Mouse (Mus musculus) heart, embryonic 14.5 days (tissue): ENCODE data around the gene Taf6l. TPM values are rescaled to one million over a fixed set of nuclear protein-coding genes. Genes with fewer than 3 reads are reported as not detected.

ENCODE experiments used
- ATAC-seq: fragments of 200-750 bp; cut with Nextera tagmentation; 2 replicates; pipeline ENCODE4 v1.8.0; 2017; ENCODE audit warnings: low read depth, moderate TSS enrichment; ENCODE audit not compliant: insufficient number of reproducible peaks, insufficient read depth, low FRiP score
- H3K27ac ChIP-seq, 2 experiments: fragments of 200-500 bp in 1 of 2; fragments of 300-500 bp in 1 of 2; sonication (generic) in 1 of 2; replicated peaks in 1 of 2; 2 replicates each; pipeline ENCODE4 v1.5.1; 2012 to 2014; ENCODE audit warnings: low read depth in 2 of 2, low read length in 2 of 2, control low read depth in 1 of 2, mild to moderate bottlenecking in 1 of 2, mixed read lengths in 1 of 2; ENCODE audit not compliant: control insufficient read depth in 1 of 2, insufficient read depth in 1 of 2
- H3K27me3 ChIP-seq: fragments of 300-500 bp; sonication (generic); 2 replicates; pipeline ENCODE4 v1.6.1; 2014; ENCODE audit warnings: mild to moderate bottlenecking, low read length, control low read depth; ENCODE audit not compliant: control insufficient read depth, insufficient read depth
- H3K36me3 ChIP-seq: fragments of 300-500 bp; sonication (generic); 2 replicates; pipeline ENCODE4 v1.6.1; 2014; ENCODE audit warnings: mild to moderate bottlenecking, control low read depth, low read length, mixed read lengths; ENCODE audit not compliant: control insufficient read depth, insufficient read depth
- H3K4me1 ChIP-seq, 2 experiments: fragments of 200-500 bp in 1 of 2; fragments of 300-500 bp in 1 of 2; sonication (generic) in 1 of 2; 2 replicates each; pipeline ENCODE4 v1.6.1; 2012 to 2014; ENCODE audit warnings: low read length in 2 of 2, control low read depth in 1 of 2, mixed read lengths in 1 of 2; ENCODE audit not compliant: control insufficient read depth in 2 of 2, insufficient read depth in 2 of 2
- H3K4me2 ChIP-seq: fragments of 300-500 bp; sonication (generic); 2 replicates; pipeline ENCODE4 v1.6.1; 2014; ENCODE audit warnings: mild to moderate bottlenecking, low read length
- H3K4me3 ChIP-seq, 2 experiments: fragments of 200-500 bp in 1 of 2; fragments of 300-500 bp in 1 of 2; sonication (generic) in 1 of 2; 2 replicates each; pipeline ENCODE4 v1.5.1; 2012 to 2014; ENCODE audit warnings: low read length in 2 of 2, mild to moderate bottlenecking in 2 of 2, control low read depth in 1 of 2, low read depth in 1 of 2, moderate library complexity in 1 of 2; ENCODE audit not compliant: control insufficient read depth in 1 of 2, insufficient read depth in 1 of 2
- H3K9ac ChIP-seq: fragments of 300-500 bp; sonication (generic); 2 replicates; pipeline ENCODE4 v1.6.1; 2014; ENCODE audit warnings: mild to moderate bottlenecking, low read length
- H3K9me3 ChIP-seq: fragments of 300-500 bp; sonication (generic); 2 replicates; pipeline ENCODE4 v1.6.1; 2016; ENCODE audit warnings: low read length, control low read depth; ENCODE audit not compliant: control insufficient read depth
- WGBS: fragments of 180-500 bp; shearing (Covaris S2); extraction: QIAGEN DNeasy Blood & Tissue Kit; methylation state at CpG from one replicate; pipeline ENCODE4 v1.1.7; 2014; 5-methylcytosine and 5-hydroxymethylcytosine counted together
- polyA plus RNA-seq: library from polyadenylated mRNA; unstranded; fragments of >200 nt; fragmentation: Nextera tagmentation; extraction: Ambion mirVana; gene quantifications from 2 replicates; pipeline ENCODE4 v1.2.1, GENCODE M21; 2014

The Taf6l gene
- 10.8 and 10.9 TPM in 2 replicates for polyA plus RNA-seq

GRCm38 (mm10) chr19:8786008-8786781 lies at the start of gene Taf6l:
Gene Taf6l, minus strand, starts transcription at chr19:8786417.
- under 1% methylated on average over 32 of the region's 32 CpGs for WGBS
- Histone ChIP-seq H3K36me3 (peaks cover 26% of the 10 kb centered on the region), H3K4me1 (0 out of 4 replicates have a peak, but pooled peaks cover 0 to 6% of the 10 kb centered on the region in 2 experiments), H3K4me3 (peak within 1 kb of the TSS; percentile 67 to 85), H3K27me3 (no peaks in the 10 kb centered on the region), H3K27ac (peak within 1 kb of the TSS; percentile 35 to 80; a peak in 3 of 4 replicates), H3K9me3 (no peaks in the 10 kb centered on the region), H3K4me2 (peak within 1 kb of the TSS; percentile 86), H3K9ac (peak within 1 kb of the TSS; percentile 79)
- peak; percentile 99 for ATAC-seq

DNA sequence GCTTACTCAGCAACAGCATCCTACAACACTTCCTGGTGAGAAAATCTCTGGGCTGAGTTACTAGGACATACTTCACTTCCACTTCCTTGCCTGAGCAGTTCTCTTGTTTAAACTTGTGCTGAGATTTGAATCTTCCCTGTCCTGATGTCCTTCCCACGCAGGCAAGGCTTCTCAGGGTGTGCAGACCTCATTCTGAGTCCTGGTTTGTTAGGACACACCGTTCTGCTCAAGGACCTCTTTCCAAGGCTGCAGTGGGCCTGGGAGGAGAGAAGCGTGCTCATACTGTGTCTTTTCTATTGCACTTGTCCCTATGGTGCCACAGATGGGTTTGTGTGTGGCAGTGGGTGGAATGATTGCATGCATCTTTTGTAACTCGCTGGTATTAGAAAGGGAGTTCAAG lies 46.8 kb upstream of the Taf6l start:
- H3K27me3 ChIP-seq: no peaks in the 10 kb centered on the region
- H3K4me2 ChIP-seq: no peak overlapping the region
- WGBS: 84% methylated on average over 4 of the region's 4 CpGs
- ATAC-seq: no peak
- H3K9ac ChIP-seq: no peak overlapping the region
- no peak overlapping the region for H3K27ac ChIP-seq
- no peak overlapping the region for H3K4me3 ChIP-seq
- H3K9me3 ChIP-seq: no peaks in the 10 kb centered on the region
- H3K36me3 ChIP-seq: peaks cover 82% of the 10 kb centered on the region
- H3K4me1 ChIP-seq: peaks cover under 1 to 2% of the 10 kb centered on the region in 2 experiments; a peak in 2 of 4 replicates

DNA sequence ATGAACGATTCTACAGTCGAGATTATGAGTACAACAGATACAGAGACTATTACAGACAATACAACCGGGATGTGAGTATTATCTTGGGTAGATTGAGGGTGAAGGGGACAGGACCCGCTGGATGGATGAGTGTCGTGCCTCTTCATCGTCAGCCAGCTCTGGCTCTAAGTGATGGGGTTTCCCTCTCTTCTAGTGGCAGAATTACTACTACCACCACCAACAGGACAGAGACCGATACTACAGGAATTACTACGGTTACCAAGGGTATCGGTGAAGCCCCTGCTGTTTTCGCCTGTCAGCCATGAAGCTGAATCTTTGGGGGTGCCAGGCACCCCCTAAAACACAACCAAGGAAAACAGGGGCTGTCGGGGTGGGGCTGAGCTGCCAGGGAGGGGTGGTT lies 45.0 kb upstream of the Taf6l start:
- H3K36me3 ChIP-seq: peaks cover 99% of the 10 kb centered on the region
- H3K4me2 ChIP-seq: no peak overlapping the region
- WGBS: 76% methylated on average over 11 of the region's 11 CpGs
- no peak overlapping the region for H3K27ac ChIP-seq
- no peak overlapping the region for H3K4me3 ChIP-seq
- no peaks in the 10 kb centered on the region for H3K27me3 ChIP-seq
- H3K9ac ChIP-seq: no peak overlapping the region
- H3K4me1 ChIP-seq: no peaks in the 10 kb centered on the region
- no peak for ATAC-seq
- no peaks in the 10 kb centered on the region for H3K9me3 ChIP-seq

- WGBS: 95% methylated on average over 8 of the region's 8 CpGs
- no peak for ATAC-seq
Observed at GRCm38 (mm10) chr19:8830664-8831063, 44.4 kb upstream of the Taf6l start.

DNA sequence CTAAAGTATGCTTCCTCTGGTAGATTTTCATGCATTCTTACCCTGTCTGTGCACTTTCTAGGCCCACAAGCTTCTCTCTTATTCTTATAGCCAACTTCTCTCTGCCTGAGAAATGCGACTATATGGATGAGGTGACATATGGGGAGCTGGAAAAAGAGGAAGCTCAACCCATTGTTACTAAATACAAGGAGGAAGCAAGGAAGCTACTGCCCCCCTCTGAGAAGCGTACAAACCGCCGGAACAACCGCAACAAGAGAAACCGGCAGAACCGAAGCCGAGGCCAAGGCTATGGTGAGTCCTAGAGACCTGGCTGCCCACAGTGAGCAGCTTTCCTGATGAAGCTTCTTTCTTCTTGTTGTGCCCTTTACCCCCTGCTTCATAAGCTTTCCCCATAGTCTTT lies 43.4 kb upstream of the Taf6l start, which contains the start of gene AC129217.1:
AC129217.1 (plus strand) TSS at position 114 of the 400 bp plus-strand sequence.
- H3K36me3 ChIP-seq: peaks cover 100% of the 10 kb centered on the region
- no peak within 1 kb of the TSS for H3K4me3 ChIP-seq
- no peak for ATAC-seq
- no peaks in the 10 kb centered on the region for H3K4me1 ChIP-seq
- no peaks in the 10 kb centered on the region for H3K27me3 ChIP-seq
- no peak within 1 kb of the TSS for H3K9ac ChIP-seq
- WGBS: 87% methylated on average over 8 of the region's 8 CpGs
- H3K9me3 ChIP-seq: no peaks in the 10 kb centered on the region
- H3K27ac ChIP-seq: no peak within 1 kb of the TSS
- no peak within 1 kb of the TSS for H3K4me2 ChIP-seq

More at GRCm38 (mm10) chr19:8830664-8831063, 44.4 kb upstream of the Taf6l start:
- H3K27ac ChIP-seq: no peak overlapping the region
- no peaks in the 10 kb centered on the region for H3K27me3 ChIP-seq
- no peak overlapping the region for H3K4me2 ChIP-seq
- H3K36me3 ChIP-seq: peaks cover 99% of the 10 kb centered on the region
- H3K9ac ChIP-seq: no peak overlapping the region
- no peaks in the 10 kb centered on the region for H3K4me1 ChIP-seq
- no peak overlapping the region for H3K4me3 ChIP-seq
- H3K9me3 ChIP-seq: no peaks in the 10 kb centered on the region

- 69% methylated on average over 8 of the region's 8 CpGs for WGBS
- Histone ChIP-seq H3K27me3 (no peaks in the 10 kb centered on the region), H3K9ac (peak overlapping the region; percentile 98; the same call in 1 of the 2 replicates), H3K4me1 (peaks cover 4 to 21% of the 10 kb centered on the region in 2 experiments; a peak in 3 of 4 replicates), H3K9me3 (no peaks in the 10 kb centered on the region), H3K4me2 (peak overlapping the region; percentile 97), H3K27ac (no peak overlapping the region), H3K36me3 (peaks cover 55% of the 10 kb centered on the region), H3K4me3 (peak overlapping the region; percentile 20 to 96)
- ATAC-seq: no peak
Observed at GRCm38 (mm10) chr19:8822696-8823095, 36.5 kb upstream of the Taf6l start.

DNA sequence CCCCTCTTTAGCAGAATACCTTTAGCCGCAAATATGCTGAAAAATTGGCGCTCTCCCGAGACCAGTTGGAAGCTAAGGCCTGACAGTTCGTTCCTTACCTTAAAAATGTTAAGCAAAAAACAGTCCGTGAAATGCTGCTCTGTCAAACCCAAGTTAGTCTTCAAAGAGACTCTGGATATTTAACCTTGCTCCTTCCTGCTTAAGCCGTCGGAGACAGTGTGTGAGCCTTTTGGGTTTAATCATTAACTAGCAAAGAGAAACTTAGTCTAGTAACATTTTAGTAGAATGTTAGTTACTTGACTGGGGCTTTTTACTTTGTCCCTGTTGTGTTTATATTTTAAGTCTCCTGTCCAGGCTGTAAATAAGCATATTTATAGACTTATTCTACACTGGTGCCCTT lies 34.9 kb upstream of the Taf6l start:
- Histone ChIP-seq H3K27me3 (no peaks in the 10 kb centered on the region), H3K4me1 (peaks cover 7 to 34% of the 10 kb centered on the region in 2 experiments), H3K36me3 (peaks cover 47% of the 10 kb centered on the region), H3K27ac (peak overlapping the region; percentile 98 to 100; a peak in 2 of 4 replicates), H3K9me3 (no peaks in the 10 kb centered on the region), H3K4me3 (peak overlapping the region; percentile 90 to 96), H3K4me2 (peak overlapping the region; percentile 97), H3K9ac (peak overlapping the region; percentile 98)
- ATAC-seq: no peak
- under 1% methylated on average over 7 of the region's 7 CpGs for WGBS
